8 mouse cellular contexts compared by ENCODE assay signal in the genomic region with DNA sequence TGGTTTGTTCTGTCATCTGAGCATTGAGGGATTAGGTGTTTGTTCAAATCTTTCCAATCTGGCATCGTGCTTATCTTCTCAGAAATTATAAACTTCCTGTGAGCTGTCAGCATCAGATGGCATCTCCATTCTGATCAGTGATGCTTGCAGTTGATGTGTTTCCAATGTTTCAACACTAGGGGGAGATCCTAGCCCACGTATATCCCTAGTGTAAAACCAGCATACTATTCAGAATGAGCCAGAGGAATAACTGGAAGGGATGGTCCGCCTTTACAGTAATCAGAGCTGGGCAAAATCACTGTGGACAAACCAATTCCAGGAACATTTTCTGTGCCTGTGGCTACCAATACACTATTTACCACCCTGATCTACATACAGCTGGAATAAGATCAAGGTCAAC. TPM values are rescaled to one million over a fixed set of nuclear protein-coding genes. Genes with fewer than 3 reads are reported as not detected.
DNase-seq lines count a peak whose midpoint lies in the region; ATAC-seq lines count a peak whose summit lies in the region.

No protein-coding gene starts in this region.

- H3K4me1 ChIP-seq in forebrain, embryonic 11.5 days (replicated peaks; ENCODE audit: control insufficient read depth, insufficient read depth, low read length), result peaks cover 3% of the 10 kb centered on the region; the same call in 1 of the 2 replicates
- no peaks in the 10 kb centered on the region for H3K4me1 ChIP-seq in limb, embryonic 12.5 days (replicated peaks)
- peaks cover 8% of the 10 kb centered on the region for H3K4me1 ChIP-seq in midbrain, embryonic 13.5 days (replicated peaks)

- no peaks in the 10 kb centered on the region for H3K9me3 ChIP-seq in forebrain, embryonic 11.5 days (ENCODE audit: control insufficient read depth, low read length)
- no peaks in the 10 kb centered on the region for H3K9me3 ChIP-seq in limb, embryonic 12.5 days
- H3K9me3 ChIP-seq in midbrain, embryonic 13.5 days, result no peaks in the 10 kb centered on the region

- no peak overlapping the region for H3K4me2 ChIP-seq in forebrain, embryonic 11.5 days (ENCODE audit: low read depth, low read length, severe bottlenecking)
- H3K4me2 ChIP-seq in limb, embryonic 12.5 days, result no peak overlapping the region
- H3K4me2 ChIP-seq in midbrain, embryonic 13.5 days (replicated peaks), result no peak overlapping the region

- 20% methylated on average over 3 of the region's 3 CpGs for WGBS in forebrain, embryonic 11.5 days
- WGBS in limb, embryonic 12.5 days, result 14% methylated on average over 3 of the region's 3 CpGs
- 15% methylated on average over 3 of the region's 3 CpGs for WGBS in midbrain, embryonic 13.5 days

- peak; percentile 18 for DNase-seq in urinary bladder, postnatal 14 days (ENCODE audit: low spot score)
- no peak for DNase-seq in urinary bladder, adult 2 months (ENCODE audit: low spot score)
- peak; percentile 42 for DNase-seq in c-Kit-negative CD71-positive TER-119-positive erythroid progenitor cells, embryonic 14.5 days (ENCODE audit: low read depth, low spot score)
- DNase-seq in forebrain, embryonic 11.5 days (ENCODE audit: low spot score), result no peak
- DNase-seq in testis, postnatal 10 days (ENCODE audit: low spot score), result no peak

- ATAC-seq in forebrain, embryonic 11.5 days (replicated peaks; ENCODE audit: low FRiP score), result peak; percentile 86
- ATAC-seq in inflammation-experienced regulatory T-cells, adult 6 months, result peak; percentile 97
- peak; percentile 66; the same call in 1 of the 2 replicates for ATAC-seq in limb, embryonic 12.5 days (ENCODE audit: insufficient number of reproducible peaks, insufficient read depth, low FRiP score, low TSS enrichment, low read depth)
- ATAC-seq in midbrain, embryonic 13.5 days, result peak; percentile 89

- H3K9ac ChIP-seq in forebrain, embryonic 11.5 days (ENCODE audit: low read length), result no peak overlapping the region
- H3K9ac ChIP-seq in limb, embryonic 12.5 days (replicated peaks), result no peak overlapping the region
- no peak overlapping the region for H3K9ac ChIP-seq in midbrain, embryonic 13.5 days (replicated peaks)

- no peak overlapping the region for H3K4me3 ChIP-seq in forebrain, embryonic 11.5 days (ENCODE audit: low read depth, low read length)
- no peak overlapping the region for H3K4me3 ChIP-seq in limb, embryonic 12.5 days (replicated peaks)
- H3K4me3 ChIP-seq in midbrain, embryonic 13.5 days (replicated peaks), result no peak overlapping the region

- no peaks in the 10 kb centered on the region for H3K36me3 ChIP-seq in forebrain, embryonic 11.5 days (ENCODE audit: control insufficient read depth, insufficient read depth, low read length)
- no peaks in the 10 kb centered on the region for H3K36me3 ChIP-seq in limb, embryonic 12.5 days
- H3K36me3 ChIP-seq in midbrain, embryonic 13.5 days, result no peaks in the 10 kb centered on the region

- no peaks in the 10 kb centered on the region for H3K27me3 ChIP-seq in forebrain, embryonic 11.5 days (ENCODE audit: control insufficient read depth, insufficient read depth, low read length)
- no peaks in the 10 kb centered on the region for H3K27me3 ChIP-seq in limb, embryonic 12.5 days
- H3K27me3 ChIP-seq in midbrain, embryonic 13.5 days, result no peaks in the 10 kb centered on the region

- no peak overlapping the region for H3K27ac ChIP-seq in forebrain, embryonic 11.5 days (ENCODE audit: low read depth, low read length)
- no peak overlapping the region for H3K27ac ChIP-seq in limb, embryonic 12.5 days
- H3K27ac ChIP-seq in midbrain, embryonic 13.5 days, result no peak overlapping the region

RNA-seq across cellular contexts. Expression of gene Kbtbd2, which starts 11.0 kb away (rescaled TPM):
- 20.2 and 21.2 TPM in 2 replicates for polyA plus RNA-seq in urinary bladder, adult 2 months (2012; rRNA removed)
- 40.1 and 40.6 TPM in 2 replicates for polyA plus RNA-seq in forebrain, embryonic 11.5 days (2014; fragmentation: Nextera tagmentation; extraction: Ambion mirVana)
- 10 to 100 TPM; 15.7 to 24.7 (median 22.9) TPM for polyA plus RNA-seq in inflammation-experienced regulatory T-cells, adult 6 months (2017; shearing (Covaris generic))
- 43.1 and 45.7 TPM in 2 replicates for polyA plus RNA-seq in limb, embryonic 12.5 days (2016; fragmentation: Nextera tagmentation; extraction: Ambion mirVana)
- polyA plus RNA-seq in midbrain, embryonic 13.5 days (2015; fragmentation: Nextera tagmentation; extraction: Ambion mirVana), result 33.7 and 37.0 TPM in 2 replicates

RNA-seq across cellular contexts. Expression of gene Fkbp9, which starts 23.2 kb away (rescaled TPM):
- polyA plus RNA-seq in urinary bladder, adult 2 months (2012; rRNA removed), result 130 and 159 TPM in 2 replicates
- polyA plus RNA-seq in forebrain, embryonic 11.5 days (2014; fragmentation: Nextera tagmentation; extraction: Ambion mirVana), result 56.7 and 64.6 TPM in 2 replicates
- polyA plus RNA-seq in inflammation-experienced regulatory T-cells, adult 6 months (2017; shearing (Covaris generic)), result not detected
- polyA plus RNA-seq in limb, embryonic 12.5 days (2016; fragmentation: Nextera tagmentation; extraction: Ambion mirVana), result 100 and 113 TPM in 2 replicates
- 23.3 and 29.2 TPM in 2 replicates for polyA plus RNA-seq in midbrain, embryonic 13.5 days (2015; fragmentation: Nextera tagmentation; extraction: Ambion mirVana)

Comparison
In these comparisons a context has a peak if more than half of its experiments do, and no peak if none do; other contexts are left out.
1. DNase-seq: peak in urinary bladder, postnatal 14 days (single experiment) and c-Kit-negative CD71-positive TER-119-positive erythroid progenitor cells, embryonic 14.5 days (single experiment); none in urinary bladder, adult 2 months (single experiment), forebrain, embryonic 11.5 days (single experiment) and testis, postnatal 10 days (single experiment).
2. RNA of gene Fkbp9, which starts 23.2 kb away (polyA plus RNA-seq): 130 to 159 TPM in urinary bladder, adult 2 months, 100 to 113 TPM in limb, embryonic 12.5 days, 56.7 to 64.6 TPM in forebrain, embryonic 11.5 days and 23.3 to 29.2 TPM in midbrain, embryonic 13.5 days; not detected in inflammation-experienced regulatory T-cells, adult 6 months; every median in the first group is over 10 times any median in the second.
3. Peak in every context shown above with its lines, with median percentiles within 50 percentile points of each other: ATAC-seq.